Mouse (Mus musculus) lung, adult 18-20 months (tissue): ENCODE measurements at regions not wholly inside any gene's neighbourhood (a gene's known extent, or its start where the extent isn't known, plus 50 kb on each side); places are given as distances from the start of the nearest gene placed in this dataset.
"Not testable (repeated sequence)": the region's sequence is repeated elsewhere in the genome, so short reads cannot be mapped to it uniquely, and the experiment has no call there.

Source experiments
- DNase-seq, 2 experiments: peaks; one replicate each; pipeline ENCODE4 v3.0.0; 2022; ENCODE audit warnings: mixed read lengths in 2 of 2

GRCm38 (mm10) chr10:51397016-51397415 lies 83.4 kb upstream of the Gm49339 start:
- DNase-seq = not testable (repeated sequence)

GRCm38 (mm10) chr10:51405141-51405540 lies 75.3 kb upstream of the Gm49339 start:
- peak; percentile 6 to 27 for DNase-seq

GRCm38 (mm10) chr10:51412795-51413194 lies 67.6 kb upstream of the Gm49339 start:
- DNase-seq = no peak

GRCm38 (mm10) chr10:51414512-51414911 lies 65.9 kb upstream of the Gm49339 start:
- no peak for DNase-seq

GRCm38 (mm10) chr10:51416723-51417122 lies 63.7 kb upstream of the Gm49339 start:
- DNase-seq = no peak

GRCm38 (mm10) chr10:51417221-51417911 lies 63.0 kb upstream of the Gm49339 start:
- DNase-seq = no peak

GRCm38 (mm10) chr10:51418550-51418949 lies 61.9 kb upstream of the Gm49339 start:
- DNase-seq = no peak

- DNase-seq = no peak
Observed at GRCm38 (mm10) chr10:51422501-51422900, 57.9 kb upstream of the Gm49339 start.
